14 mouse cellular contexts compared by ENCODE assay signal in the genomic region with DNA sequence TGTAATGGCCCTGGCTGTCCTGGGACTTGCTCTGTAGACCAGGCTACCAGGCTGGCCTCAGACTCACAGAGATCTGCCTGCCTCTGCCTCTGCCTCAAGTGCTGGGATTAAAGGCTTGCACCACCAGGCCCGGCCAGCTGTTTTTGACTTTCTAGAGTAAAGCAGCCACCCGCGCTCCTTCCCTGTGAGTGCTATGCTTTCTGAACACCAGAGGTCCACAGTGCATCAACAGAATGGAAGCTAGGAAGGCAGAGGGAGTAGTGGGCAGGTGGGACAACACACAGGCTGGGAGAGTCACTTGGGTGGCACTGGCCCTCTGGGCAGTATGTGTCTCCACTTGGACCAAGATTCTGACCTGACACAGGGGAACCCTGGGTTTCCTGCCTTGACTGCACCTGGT. TPM values are rescaled to one million over a fixed set of nuclear protein-coding genes. Genes with fewer than 3 reads are reported as not detected.
DNase-seq lines count a peak whose midpoint lies in the region; ATAC-seq lines count a peak whose summit lies in the region.
"Had no signal": no experiment of that assay in that cellular context is flagged by ENCODE, and none has a peak within 500 bp of the region (broad histone marks: within the 10 kb centered on the region; RNA-seq: fewer than 3 reads in every experiment).

No protein-coding gene starts in this region.

- H3K9ac ChIP-seq in forebrain, embryonic 16.5 days (replicated peaks; ENCODE audit: low read depth, low read length) = peak overlapping the region; percentile 15; the same call in 1 of the 2 replicates
- H3K9ac ChIP-seq in limb, embryonic 11.5 days (ENCODE audit: low read length) = no peak overlapping the region
- 0 out of 2 replicates have a peak overlapping the region, but pooled peaks have one; percentile 0 for H3K9ac ChIP-seq in neural tube, embryonic 14.5 days (replicated peaks; ENCODE audit: low read depth, low read length)
- H3K9ac ChIP-seq: liver, embryonic 14.5 days had no signal

- 70% methylated on average over 3 of the region's 3 CpGs for WGBS in forebrain, embryonic 16.5 days
- 86% methylated on average over 3 of the region's 3 CpGs for WGBS in limb, embryonic 11.5 days
- 83% methylated on average over 3 of the region's 3 CpGs for WGBS in neural tube, embryonic 14.5 days

- H3K9me3 ChIP-seq in forebrain, embryonic 16.5 days (ENCODE audit: control insufficient read depth, low read length) = no peaks in the 10 kb centered on the region
- H3K9me3 ChIP-seq in limb, embryonic 11.5 days (ENCODE audit: control insufficient read depth, low read length) = no peaks in the 10 kb centered on the region
- no peaks in the 10 kb centered on the region for H3K9me3 ChIP-seq in neural tube, embryonic 14.5 days (ENCODE audit: control insufficient read depth, low read length)

- peaks cover 8% of the 10 kb centered on the region for H3K36me3 ChIP-seq in forebrain, embryonic 16.5 days (ENCODE audit: control insufficient read depth, insufficient read depth)
- peaks cover 5% of the 10 kb centered on the region for H3K36me3 ChIP-seq in limb, embryonic 11.5 days (ENCODE audit: control insufficient read depth, insufficient read depth, low read length)
- peaks cover 7% of the 10 kb centered on the region; the same call in 1 of the 2 replicates for H3K36me3 ChIP-seq in neural tube, embryonic 14.5 days (ENCODE audit: control insufficient read depth, insufficient read depth, low read length)

- H3K4me2 ChIP-seq in forebrain, embryonic 16.5 days (ENCODE audit: low read length) = no peak overlapping the region
- H3K4me2 ChIP-seq in limb, embryonic 11.5 days (ENCODE audit: low read depth, severe bottlenecking) = no peak overlapping the region
- no peak overlapping the region for H3K4me2 ChIP-seq in neural tube, embryonic 14.5 days (ENCODE audit: low read depth, low read length)
- H3K4me2 ChIP-seq: heart, embryonic 11.5 days had no signal

- H3K27ac ChIP-seq in forebrain, embryonic 16.5 days (ENCODE audit: low read length) = peak overlapping the region; percentile 76
- H3K27ac ChIP-seq in limb, embryonic 11.5 days (replicated peaks; ENCODE audit: low read depth, low read length) = no peak overlapping the region; the same call in 1 of the 2 replicates
- H3K27ac ChIP-seq in neural tube, embryonic 14.5 days (ENCODE audit: low read depth, low read length) = peak overlapping the region; percentile 52; the same call in 1 of the 2 replicates
- H3K27ac ChIP-seq: left cerebral cortex, adult 2 months; liver, embryonic 14.5 days had no signal

- peaks cover 16% of the 10 kb centered on the region for H3K27me3 ChIP-seq in forebrain, embryonic 16.5 days (replicated peaks; ENCODE audit: control insufficient read depth, insufficient read depth, low read length)
- peaks cover 16% of the 10 kb centered on the region for H3K27me3 ChIP-seq in limb, embryonic 11.5 days (ENCODE audit: control insufficient read depth, insufficient read depth, low read length)
- peaks cover 4% of the 10 kb centered on the region; the same call in 1 of the 2 replicates for H3K27me3 ChIP-seq in neural tube, embryonic 14.5 days (ENCODE audit: control insufficient read depth, insufficient read depth, low read length)

- DNase-seq in adrenal gland, postnatal 10 days = peak; percentile 1
- DNase-seq in adrenal gland, postnatal 36 days = no peak
- peak; percentile 30 for DNase-seq in limb, embryonic 11.5 days (ENCODE audit: low spot score)
- no peak for DNase-seq in left cerebral cortex, postnatal 10 days (ENCODE audit: extremely low spot score in 1 of 2, low spot score in 2 of 2)
- no peak for DNase-seq in spleen, adult 18-20 months
- DNase-seq in right cerebral cortex, postnatal 10 days (ENCODE audit: low spot score in 2 of 2) = no peak
- DNase-seq: adrenal gland, postnatal 25 days; cerebellum, adult 11 months; kidney, postnatal 14 days had no signal

- intact Hi-C loops in left cerebral cortex, postnatal 10 days (cut with DNase I) = no loop called here

- no peak for ATAC-seq in forebrain, embryonic 16.5 days
- no peak for ATAC-seq in limb, embryonic 11.5 days (ENCODE audit: insufficient number of reproducible peaks, low FRiP score, low TSS enrichment, low read depth)
- peak; percentile 16; the same call in 1 of the 2 replicates for ATAC-seq in neural tube, embryonic 14.5 days (ENCODE audit: low read depth)

- H3K4me1 ChIP-seq in forebrain, embryonic 16.5 days (replicated peaks; ENCODE audit: control insufficient read depth, insufficient read depth, low read length) = peaks cover 18% of the 10 kb centered on the region
- 0 out of 2 replicates have a peak, but pooled peaks cover 3% of the 10 kb centered on the region for H3K4me1 ChIP-seq in limb, embryonic 11.5 days (ENCODE audit: control insufficient read depth, insufficient read depth, low read length)
- H3K4me1 ChIP-seq in neural tube, embryonic 14.5 days (ENCODE audit: control insufficient read depth, insufficient read depth, low read length) = no peaks in the 10 kb centered on the region

- H3K4me3 ChIP-seq in forebrain, embryonic 16.5 days (replicated peaks; ENCODE audit: low read length) = no peak overlapping the region
- H3K4me3 ChIP-seq in limb, embryonic 11.5 days (ENCODE audit: low read depth, low read length) = no peak overlapping the region
- no peak overlapping the region for H3K4me3 ChIP-seq in neural tube, embryonic 14.5 days (ENCODE audit: low read depth, low read length)
- H3K4me3 ChIP-seq: left cerebral cortex, adult 2 months had no signal

RNA-seq across cellular contexts. Expression of a gene that starts 17.5 kb away (rescaled TPM):
- 100 to 1,000 TPM; 186 to 194 TPM for total RNA-seq in adrenal gland, postnatal 10 days (2021)
- 100 to 1,000 TPM; 243 to 258 TPM for total RNA-seq in adrenal gland, postnatal 36 days (2021)
- polyA plus RNA-seq in forebrain, embryonic 16.5 days (2015; fragmentation: Nextera tagmentation; extraction: Ambion mirVana) = 436 and 438 TPM in 2 replicates
- polyA plus RNA-seq in limb, embryonic 11.5 days (2014; fragmentation: Nextera tagmentation; extraction: Ambion mirVana) = 272 and 283 TPM in 2 replicates
- polyA plus RNA-seq in neural tube, embryonic 14.5 days (2014; fragmentation: Nextera tagmentation; extraction: Ambion mirVana) = 312 and 336 TPM in 2 replicates
- 100 to 1,000 TPM; 345 to 346 TPM for total RNA-seq in left cerebral cortex, postnatal 10 days (2021)

RNA-seq across cellular contexts. Expression of a gene that starts 30.1 kb away (rescaled TPM):
- 100 to 1,000 TPM; 130 to 150 TPM for total RNA-seq in adrenal gland, postnatal 10 days (2021)
- 100 to 1,000 TPM; 268 to 380 TPM for total RNA-seq in adrenal gland, postnatal 36 days (2021)
- 96.6 and 117 TPM in 2 replicates for polyA plus RNA-seq in forebrain, embryonic 16.5 days (2015; fragmentation: Nextera tagmentation; extraction: Ambion mirVana)
- 169 TPM in 2 replicates for polyA plus RNA-seq in limb, embryonic 11.5 days (2014; fragmentation: Nextera tagmentation; extraction: Ambion mirVana)
- 96.7 and 110 TPM in 2 replicates for polyA plus RNA-seq in neural tube, embryonic 14.5 days (2014; fragmentation: Nextera tagmentation; extraction: Ambion mirVana)
- 10 to 100 TPM; 33.8 to 37.4 TPM for total RNA-seq in left cerebral cortex, postnatal 10 days (2021)

RNA-seq across cellular contexts. Expression of a gene that starts 43.1 kb away (rescaled TPM):
- 100 to 1,000 TPM; 327 to 351 TPM for total RNA-seq in adrenal gland, postnatal 10 days (2021)
- total RNA-seq in adrenal gland, postnatal 36 days (2021) = 100 to 1,000 TPM; 293 to 406 TPM
- polyA plus RNA-seq in forebrain, embryonic 16.5 days (2015; fragmentation: Nextera tagmentation; extraction: Ambion mirVana) = 71.2 and 78.2 TPM in 2 replicates
- polyA plus RNA-seq in limb, embryonic 11.5 days (2014; fragmentation: Nextera tagmentation; extraction: Ambion mirVana) = 37.4 and 38.0 TPM in 2 replicates
- 64.4 and 89.5 TPM in 2 replicates for polyA plus RNA-seq in neural tube, embryonic 14.5 days (2014; fragmentation: Nextera tagmentation; extraction: Ambion mirVana)
- 100 to 1,000 TPM; 251 to 263 TPM for total RNA-seq in left cerebral cortex, postnatal 10 days (2021)

Comparison
In these comparisons a context has a peak if more than half of its experiments do, and no peak if none do; other contexts are left out.
1. DNase-seq: peak in adrenal gland, postnatal 10 days (single experiment) and limb, embryonic 11.5 days (single experiment); none in adrenal gland, postnatal 36 days (0 of 2), left cerebral cortex, postnatal 10 days (0 of 2), spleen, adult 18-20 months (0 of 2) and right cerebral cortex, postnatal 10 days (0 of 2).